Mouse (Mus musculus) forebrain, embryonic 14.5 days (tissue): ENCODE data around the gene Tert. TPM values are rescaled to one million over a fixed set of nuclear protein-coding genes. Genes with fewer than 3 reads are reported as not detected.

ENCODE experiments used
- ATAC-seq: fragments of 200-750 bp; cut with Nextera tagmentation; 2 replicates; pipeline ENCODE4 v1.8.0; 2017; ENCODE audit warnings: mild to moderate bottlenecking, moderate library complexity
- DNase-seq: peaks from one replicate; pipeline ENCODE4 v3.0.0-alpha.2; 2015; ENCODE audit warnings: low spot score
- H3K27ac ChIP-seq: fragments of 300-500 bp; sonication (generic); 2 replicates; pipeline ENCODE4 v1.5.1; 2014; ENCODE audit warnings: low read depth, mild to moderate bottlenecking, control low read depth, low read length, moderate library complexity
- H3K27me3 ChIP-seq: fragments of 300-500 bp; sonication (generic); replicated peaks from 2 replicates; pipeline ENCODE4 v1.6.1; 2014; ENCODE audit warnings: low read length, control low read depth, mixed read lengths; ENCODE audit not compliant: control insufficient read depth, insufficient read depth
- H3K36me3 ChIP-seq: fragments of 300-500 bp; sonication (generic); 2 replicates; pipeline ENCODE4 v1.6.1; 2014; ENCODE audit warnings: low read length, control low read depth; ENCODE audit not compliant: control insufficient read depth, insufficient read depth
- H3K4me1 ChIP-seq: fragments of 300-500 bp; sonication (generic); 2 replicates; pipeline ENCODE4 v1.6.1; 2014; ENCODE audit warnings: antibody characterized with exemption, low read length, control low read depth; ENCODE audit not compliant: control insufficient read depth, insufficient read depth
- H3K4me2 ChIP-seq: fragments of 300-500 bp; sonication (generic); 2 replicates; pipeline ENCODE4 v1.6.1; 2014; ENCODE audit warnings: mild to moderate bottlenecking, control low read depth, low read length
- H3K4me3 ChIP-seq: fragments of 300-500 bp; sonication (generic); 2 replicates; pipeline ENCODE4 v1.5.1; 2014; ENCODE audit warnings: low read depth, low read length, control low read depth
- H3K9ac ChIP-seq: fragments of 300-500 bp; sonication (generic); 2 replicates; pipeline ENCODE4 v1.6.1; 2014; ENCODE audit warnings: mild to moderate bottlenecking, low read length, control low read depth, moderate library complexity
- H3K9me3 ChIP-seq: fragments of 300-500 bp; sonication (generic); replicated peaks from 2 replicates; pipeline ENCODE4 v1.6.1; 2016; ENCODE audit warnings: low read length, control low read depth, mixed read lengths; ENCODE audit not compliant: control insufficient read depth
- WGBS: fragments of 180-500 bp; shearing (Covaris S2); extraction: QIAGEN DNeasy Blood & Tissue Kit; methylation state at CpG from one replicate; pipeline ENCODE4 v1.1.7; 2014; 5-methylcytosine and 5-hydroxymethylcytosine counted together
- polyA plus RNA-seq: library from polyadenylated mRNA; unstranded; fragments of >200 nt; fragmentation: Nextera tagmentation; extraction: Ambion mirVana; gene quantifications from 2 replicates; pipeline ENCODE4 v1.2.1, GENCODE M21; 2014

The Tert gene
- polyA plus RNA-seq, 1 experiment from 2014 or later = 1.8 TPM

GRCm38 (mm10) chr13:73696529-73696928, 69.8 kb downstream of the Tert start:
- Histone ChIP-seq H3K9ac (no peak overlapping the region), H3K36me3 (no peaks in the 10 kb centered on the region), H3K9me3 (no peaks in the 10 kb centered on the region), H3K27me3 (no peaks in the 10 kb centered on the region), H3K4me2 (no peak overlapping the region), H3K4me3 (no peak overlapping the region), H3K27ac (no peak overlapping the region), H3K4me1 (no peaks in the 10 kb centered on the region)
- ATAC-seq (no peak), DNase-seq (no peak)
- 86% methylated on average over 3 of the region's 3 CpGs for WGBS

Other genes with a start within 250 kb of the Tert start
- 54.7 TPM in 2 replicates for gene Lpcat1, start 159.7 kb upstream of the Tert start, polyA plus RNA-seq
- gene Slc6a3, start 90.2 kb upstream of the Tert start, polyA plus RNA-seq = 0.36 and 0.52 TPM in 2 replicates
- 119 and 126 TPM in 2 replicates for gene Clptm1l, start 22.9 kb upstream of the Tert start, polyA plus RNA-seq
- not detected in 2 replicates for gene Slc6a18, start 51.1 kb downstream of the Tert start, polyA plus RNA-seq
- gene Slc6a19, start 78.0 kb downstream of the Tert start, polyA plus RNA-seq = 0.28 and 0.41 TPM in 2 replicates
- 14.5 and 16.6 TPM in 2 replicates for gene Slc12a7, start 106.2 kb downstream of the Tert start, polyA plus RNA-seq
- gene Nkd2, start 220.7 kb downstream of the Tert start, polyA plus RNA-seq = 6.2 and 8.5 TPM in 2 replicates